Mouse (Mus musculus): ENCODE measurements around the gene Gp1ba. TPM values are rescaled to one million over a fixed set of nuclear protein-coding genes. Genes with fewer than 3 reads are reported as not detected.

The Gp1ba gene
- polyA plus RNA-seq, 1 experiment from 2014 or later: 0.22 TPM

DNA sequence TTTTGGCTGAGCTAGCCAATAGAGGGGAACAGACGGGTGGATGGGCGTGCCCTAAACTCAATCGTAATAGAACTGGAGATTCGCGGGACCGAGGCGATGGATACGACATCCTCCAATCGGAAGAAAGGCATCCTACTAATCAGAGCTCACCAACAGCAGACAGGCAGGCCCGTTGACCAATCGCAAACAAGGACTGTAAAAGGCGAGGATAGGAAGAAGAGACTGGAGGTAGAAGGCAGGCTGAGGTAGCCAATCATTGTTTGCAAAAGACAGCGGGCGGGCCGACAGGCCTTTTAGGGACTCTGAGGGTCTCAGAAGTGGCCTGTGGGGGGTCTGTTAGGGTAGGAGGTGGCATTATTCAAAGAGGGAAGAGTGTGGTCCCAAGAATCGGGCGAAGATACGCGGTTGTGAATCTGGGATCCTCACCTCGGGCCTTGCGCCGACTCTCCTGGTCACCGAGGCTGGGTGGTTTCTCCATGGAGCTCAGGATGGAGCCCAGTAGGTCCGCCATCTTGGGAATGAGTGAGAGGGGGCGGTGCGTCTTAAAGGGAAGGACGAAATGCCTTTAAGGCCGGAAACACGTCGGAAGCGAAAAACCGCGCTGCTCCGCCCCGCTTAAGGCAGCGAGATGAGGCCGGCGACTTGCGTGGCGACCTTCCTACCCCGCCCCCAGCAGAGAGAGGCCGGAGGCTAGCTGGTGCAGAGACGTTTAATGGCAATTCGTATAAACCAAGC is 30.0 kb downstream of the Gp1ba start, which contains the start of gene Spag7:
Spag7 (minus strand) TSS at position 646 of the 735 bp plus-strand sequence.
- under 1% methylated on average over 44 of the region's 44 CpGs for WGBS
- Histone ChIP-seq H3K4me2 (ENCODE audit: low read length) (peak within 1 kb of the TSS; percentile 97), H3K9ac (ENCODE audit: low read length) (peak within 1 kb of the TSS; percentile 83), H3K27me3 (replicated peaks; ENCODE audit: control insufficient read depth, insufficient read depth, low read length) (no peaks in the 10 kb centered on the region), H3K4me3 (ENCODE audit: low read depth, low read length) (peak within 1 kb of the TSS; percentile 68), H3K9me3 (replicated peaks; ENCODE audit: control insufficient read depth, low read length) (no peaks in the 10 kb centered on the region), H3K27ac (ENCODE audit: low read depth, low read length) (peak within 1 kb of the TSS; percentile 96), H3K36me3 (ENCODE audit: control insufficient read depth, insufficient read depth, low read length) (peaks cover 39% of the 10 kb centered on the region), H3K4me1 (ENCODE audit: control insufficient read depth, insufficient read depth, low read length) (peaks cover 14% of the 10 kb centered on the region)
- peak; percentile 97 for ATAC-seq
- peak; percentile 100 for DNase-seq (ENCODE audit: low spot score)

DNA sequence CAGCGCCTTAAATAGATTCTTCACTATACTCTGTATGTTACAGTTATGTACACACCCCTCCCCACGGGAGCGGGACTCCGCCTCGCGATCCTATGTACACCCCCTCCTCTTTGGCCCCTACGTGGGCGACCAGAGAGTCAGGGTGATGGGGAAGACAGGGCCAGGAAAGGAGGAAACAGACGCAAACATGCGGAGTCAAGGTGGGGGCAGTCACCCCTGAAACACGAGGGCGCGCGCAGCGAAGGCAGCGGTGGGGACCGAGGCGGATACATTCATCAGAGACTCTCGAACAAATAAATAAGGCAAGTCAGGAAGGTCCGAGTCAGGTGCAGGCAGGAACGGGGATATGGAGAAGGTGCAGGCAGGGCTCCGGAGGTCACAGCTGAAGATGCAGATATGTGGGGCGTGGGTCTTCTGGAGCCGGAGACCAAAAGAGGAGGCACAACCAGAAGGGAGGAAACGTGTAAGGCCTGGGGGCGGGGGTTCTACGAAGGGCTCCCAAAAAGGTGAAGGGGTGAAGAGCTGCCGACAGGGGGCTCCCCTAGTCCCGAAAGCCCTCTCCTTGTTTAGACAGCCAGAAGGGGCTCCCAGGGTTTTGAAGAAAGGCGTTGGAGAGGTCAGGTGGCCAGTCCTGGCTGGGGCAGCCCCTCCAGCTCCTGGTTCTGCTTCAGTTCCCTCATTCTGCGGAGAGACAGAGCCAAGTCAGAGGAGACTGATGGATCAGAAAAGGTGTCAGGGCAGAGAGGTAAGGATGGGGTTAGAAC is 30.8 kb downstream of the Gp1ba start:
- DNase-seq (ENCODE audit: low spot score) (peak; percentile 78), ATAC-seq (peak; percentile 47)
- Histone ChIP-seq H3K4me3 (ENCODE audit: low read depth, low read length) (peak overlapping the region; percentile 68), H3K36me3 (ENCODE audit: control insufficient read depth, insufficient read depth, low read length) (peaks cover 36% of the 10 kb centered on the region), H3K4me2 (ENCODE audit: low read length) (peak overlapping the region; percentile 97), H3K27me3 (replicated peaks; ENCODE audit: control insufficient read depth, insufficient read depth, low read length) (no peaks in the 10 kb centered on the region), H3K4me1 (ENCODE audit: control insufficient read depth, insufficient read depth, low read length) (peaks cover 14% of the 10 kb centered on the region), H3K9ac (ENCODE audit: low read length) (peak overlapping the region; percentile 83), H3K27ac (ENCODE audit: low read depth, low read length) (peak overlapping the region; percentile 96), H3K9me3 (replicated peaks; ENCODE audit: control insufficient read depth, low read length) (no peaks in the 10 kb centered on the region)
- under 1% methylated on average over 31 of the region's 31 CpGs for WGBS

DNA sequence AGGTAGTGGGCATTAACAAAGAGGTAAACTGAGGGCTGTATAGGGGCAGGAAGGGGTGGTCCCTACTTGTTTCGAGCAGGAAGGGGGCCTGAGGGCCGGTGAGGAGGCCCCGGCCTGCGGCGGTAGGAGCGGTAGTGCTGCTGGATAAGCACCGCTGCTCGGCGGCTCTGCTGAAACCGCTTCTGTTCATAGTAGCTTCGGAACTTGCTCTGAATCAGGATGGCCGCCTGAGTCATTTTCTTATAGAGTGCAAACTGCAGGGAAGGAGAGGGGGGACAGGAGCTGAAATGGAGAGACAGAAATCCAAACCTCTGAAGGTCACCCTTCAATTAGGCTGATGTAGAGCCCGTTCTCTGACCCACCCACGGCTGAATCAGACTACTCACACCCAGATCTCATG is 31.6 kb downstream of the Gp1ba start:
- Histone ChIP-seq H3K9me3 (replicated peaks; ENCODE audit: control insufficient read depth, low read length) (no peaks in the 10 kb centered on the region), H3K36me3 (ENCODE audit: control insufficient read depth, insufficient read depth, low read length) (peaks cover 36% of the 10 kb centered on the region), H3K27me3 (replicated peaks; ENCODE audit: control insufficient read depth, insufficient read depth, low read length) (no peaks in the 10 kb centered on the region), H3K4me2 (ENCODE audit: low read length) (peak overlapping the region; percentile 97), H3K9ac (ENCODE audit: low read length) (peak overlapping the region; percentile 83), H3K4me1 (ENCODE audit: control insufficient read depth, insufficient read depth, low read length) (peaks cover 14% of the 10 kb centered on the region), H3K4me3 (ENCODE audit: low read depth, low read length) (peak overlapping the region; percentile 68), H3K27ac (ENCODE audit: low read depth, low read length) (peak overlapping the region; percentile 96; the same call in 1 of the 2 replicates)
- WGBS: 39% methylated on average over 14 of the region's 14 CpGs
- DNase-seq (ENCODE audit: low spot score) (no peak), ATAC-seq (no peak)

DNA sequence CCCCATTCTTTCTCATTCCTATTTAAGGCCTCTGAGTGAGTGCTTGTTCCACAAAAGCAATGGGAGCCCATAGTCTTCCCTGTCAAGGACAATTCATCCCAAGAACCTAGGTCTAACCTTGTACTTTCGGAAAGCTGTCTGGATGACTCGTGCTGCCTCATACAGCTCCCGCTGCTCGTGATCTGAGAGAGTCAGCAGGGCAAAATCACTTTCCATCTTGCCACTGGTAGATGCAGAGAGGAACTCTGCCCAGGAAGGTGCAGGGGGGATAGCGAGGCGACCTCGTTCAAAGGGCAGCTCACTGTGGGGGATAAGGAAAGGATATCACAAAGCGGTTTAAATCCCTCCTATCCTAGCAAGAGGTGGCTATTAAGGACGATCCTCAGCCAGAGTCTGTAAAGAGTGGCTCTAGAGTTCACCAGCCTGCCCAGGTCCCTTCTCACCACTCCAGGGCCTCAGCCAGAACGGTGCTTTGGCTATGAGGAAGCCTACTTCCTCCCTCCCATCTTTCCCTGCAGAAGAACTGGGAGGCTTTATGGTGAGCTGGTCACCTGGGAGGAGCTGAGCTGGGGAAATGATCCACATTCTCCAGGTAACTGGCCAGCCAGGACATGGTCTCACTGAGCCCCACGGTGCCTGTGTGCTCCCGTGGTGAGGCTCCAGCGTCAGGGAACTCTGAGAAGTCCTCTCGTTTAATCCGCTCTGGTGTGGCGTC is 32.6 kb downstream of the Gp1ba start:
- no peak for ATAC-seq
- no peak overlapping the region for H3K4me3 ChIP-seq (ENCODE audit: low read depth, low read length)
- DNase-seq (ENCODE audit: low spot score): no peak
- H3K9ac ChIP-seq (ENCODE audit: low read length): 0 out of 2 replicates have a peak overlapping the region, but pooled peaks have one; percentile 13
- H3K4me1 ChIP-seq (ENCODE audit: control insufficient read depth, insufficient read depth, low read length): peaks cover 14% of the 10 kb centered on the region
- no peaks in the 10 kb centered on the region for H3K9me3 ChIP-seq (replicated peaks; ENCODE audit: control insufficient read depth, low read length)
- no peaks in the 10 kb centered on the region for H3K27me3 ChIP-seq (replicated peaks; ENCODE audit: control insufficient read depth, insufficient read depth, low read length)
- 78% methylated on average over 16 of the region's 16 CpGs for WGBS
- H3K4me2 ChIP-seq (ENCODE audit: low read length): peak overlapping the region; percentile 97; the same call in 1 of the 2 replicates
- no peak overlapping the region for H3K27ac ChIP-seq (ENCODE audit: low read depth, low read length)
- peaks cover 39% of the 10 kb centered on the region for H3K36me3 ChIP-seq (ENCODE audit: control insufficient read depth, insufficient read depth, low read length)

DNA sequence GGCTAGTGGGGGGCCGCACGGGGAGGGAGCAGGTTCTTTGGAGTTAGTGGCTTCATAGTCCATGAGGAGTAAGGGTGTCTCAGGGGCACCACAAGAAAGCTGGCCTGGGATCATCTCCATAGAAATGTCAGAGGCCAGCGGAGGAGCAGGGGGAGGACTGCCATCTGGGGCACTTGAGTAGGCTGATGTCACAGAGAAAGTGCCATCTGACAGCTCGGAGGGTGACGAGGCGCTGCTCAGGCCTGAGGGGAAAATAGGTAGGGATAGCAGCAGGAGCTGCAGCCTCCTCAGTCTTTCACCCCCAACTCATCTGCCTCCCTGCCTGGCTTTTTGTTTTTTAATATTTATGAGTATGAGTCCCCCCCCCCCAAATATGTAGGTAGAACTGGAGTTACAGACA is 35.1 kb downstream of the Gp1ba start:
- Histone ChIP-seq H3K9me3 (replicated peaks; ENCODE audit: control insufficient read depth, low read length) (no peaks in the 10 kb centered on the region), H3K27me3 (replicated peaks; ENCODE audit: control insufficient read depth, insufficient read depth, low read length) (no peaks in the 10 kb centered on the region), H3K9ac (ENCODE audit: low read length) (no peak overlapping the region), H3K4me3 (ENCODE audit: low read depth, low read length) (no peak overlapping the region), H3K27ac (ENCODE audit: low read depth, low read length) (no peak overlapping the region), H3K4me2 (ENCODE audit: low read length) (no peak overlapping the region), H3K36me3 (ENCODE audit: control insufficient read depth, insufficient read depth, low read length) (peaks cover 49% of the 10 kb centered on the region), H3K4me1 (ENCODE audit: control insufficient read depth, insufficient read depth, low read length) (peaks cover 7% of the 10 kb centered on the region; the same call in 1 of the 2 replicates)
- no peak for ATAC-seq
- WGBS: 57% methylated on average over 6 of the region's 6 CpGs
- DNase-seq (ENCODE audit: low spot score): no peak

DNA sequence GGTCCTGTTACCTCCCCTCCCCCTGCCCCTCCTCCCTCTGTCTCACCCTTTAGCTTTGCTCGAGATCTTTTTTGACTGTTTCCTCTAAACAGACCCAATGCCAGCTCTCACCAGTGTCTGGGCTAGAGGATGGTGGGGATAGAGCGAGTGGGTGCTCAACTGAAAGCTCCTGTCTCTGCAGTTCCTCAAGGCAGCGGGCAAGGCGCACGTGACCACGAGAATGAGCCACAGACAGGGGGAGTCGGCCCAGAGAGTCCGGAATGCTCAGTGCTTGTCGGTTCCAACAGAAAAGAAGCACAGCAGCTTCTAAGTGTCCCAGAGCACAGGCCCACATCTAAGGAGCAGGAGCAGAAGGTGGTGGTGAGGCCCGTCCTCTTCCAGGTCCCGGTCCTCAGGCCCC is 35.6 kb downstream of the Gp1ba start:
- peaks cover 54% of the 10 kb centered on the region for H3K36me3 ChIP-seq (ENCODE audit: control insufficient read depth, insufficient read depth, low read length)
- H3K4me3 ChIP-seq (ENCODE audit: low read depth, low read length): no peak overlapping the region
- DNase-seq (ENCODE audit: low spot score) (no peak), ATAC-seq (no peak)
- no peaks in the 10 kb centered on the region for H3K9me3 ChIP-seq (replicated peaks; ENCODE audit: control insufficient read depth, low read length)
- no peak overlapping the region for H3K9ac ChIP-seq (ENCODE audit: low read length)
- WGBS: 64% methylated on average over 11 of the region's 11 CpGs
- no peaks in the 10 kb centered on the region for H3K27me3 ChIP-seq (replicated peaks; ENCODE audit: control insufficient read depth, insufficient read depth, low read length)
- H3K4me1 ChIP-seq (ENCODE audit: control insufficient read depth, insufficient read depth, low read length): peaks cover 7% of the 10 kb centered on the region; the same call in 1 of the 2 replicates
- H3K4me2 ChIP-seq (ENCODE audit: low read length): no peak overlapping the region
- H3K27ac ChIP-seq (ENCODE audit: low read depth, low read length): no peak overlapping the region

DNA sequence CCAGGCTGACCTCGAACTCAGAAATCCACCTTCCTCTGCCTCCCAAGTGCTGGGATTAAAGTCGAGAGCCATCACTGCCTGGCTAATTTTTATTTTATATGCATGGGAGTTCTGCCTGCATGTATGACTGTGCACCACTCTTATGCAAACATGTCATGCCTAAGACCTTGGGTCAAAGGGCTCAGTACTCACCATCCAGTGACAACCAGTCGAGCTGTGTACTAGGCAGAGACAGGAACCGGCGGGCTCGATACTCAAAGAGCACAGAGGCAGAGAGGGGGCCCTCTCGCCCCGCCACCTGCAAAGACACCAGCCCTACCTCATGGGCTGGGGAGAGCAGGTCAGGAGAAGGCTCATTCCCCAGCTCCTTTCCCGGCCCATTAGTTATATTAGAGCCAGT is 39.2 kb downstream of the Gp1ba start:
- Histone ChIP-seq H3K36me3 (ENCODE audit: control insufficient read depth, insufficient read depth, low read length) (peaks cover 59% of the 10 kb centered on the region), H3K27me3 (replicated peaks; ENCODE audit: control insufficient read depth, insufficient read depth, low read length) (no peaks in the 10 kb centered on the region), H3K27ac (ENCODE audit: low read depth, low read length) (no peak overlapping the region), H3K4me1 (ENCODE audit: control insufficient read depth, insufficient read depth, low read length) (peaks cover 8% of the 10 kb centered on the region), H3K9ac (ENCODE audit: low read length) (no peak overlapping the region), H3K4me2 (ENCODE audit: low read length) (no peak overlapping the region), H3K4me3 (ENCODE audit: low read depth, low read length) (no peak overlapping the region), H3K9me3 (replicated peaks; ENCODE audit: control insufficient read depth, low read length) (no peaks in the 10 kb centered on the region)
- no peak for ATAC-seq
- 84% methylated on average over 9 of the region's 9 CpGs for WGBS
- no peak for DNase-seq (ENCODE audit: low spot score)

DNA sequence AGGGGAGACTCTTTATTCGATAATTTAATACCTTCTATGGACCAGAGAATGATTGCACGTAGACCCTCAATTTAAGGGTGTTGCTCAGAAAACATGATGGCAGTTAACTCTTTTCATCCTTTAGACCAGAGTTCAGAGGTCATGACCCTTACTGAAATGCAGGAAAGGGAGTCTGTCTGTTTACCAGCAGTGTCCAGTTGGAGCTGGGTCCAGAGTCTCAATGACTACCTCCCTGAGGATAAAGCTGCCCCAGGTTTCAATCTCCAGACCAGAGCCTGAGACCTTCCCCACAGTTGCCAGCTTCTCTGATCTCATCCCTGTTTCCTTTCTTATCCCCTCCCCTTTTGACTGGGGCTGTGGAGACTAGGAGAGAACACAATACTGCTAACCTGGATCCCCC is 39.7 kb downstream of the Gp1ba start:
- DNase-seq (ENCODE audit: low spot score): no peak
- Histone ChIP-seq H3K27me3 (replicated peaks; ENCODE audit: control insufficient read depth, insufficient read depth, low read length) (no peaks in the 10 kb centered on the region), H3K4me1 (ENCODE audit: control insufficient read depth, insufficient read depth, low read length) (peaks cover 8% of the 10 kb centered on the region), H3K27ac (ENCODE audit: low read depth, low read length) (no peak overlapping the region), H3K9me3 (replicated peaks; ENCODE audit: control insufficient read depth, low read length) (no peaks in the 10 kb centered on the region), H3K4me2 (ENCODE audit: low read length) (no peak overlapping the region), H3K36me3 (ENCODE audit: control insufficient read depth, insufficient read depth, low read length) (peaks cover 64% of the 10 kb centered on the region), H3K9ac (ENCODE audit: low read length) (no peak overlapping the region), H3K4me3 (ENCODE audit: low read depth, low read length) (no peak overlapping the region)
- ATAC-seq: no peak
- 79% methylated on average over 2 of the region's 2 CpGs for WGBS
